Mouse (Mus musculus) thymus, adult 2 months (tissue): Measurements from ENCODE around the gene Bag1.

Experiments
- CTCF ChIP-seq: fragments of 200-500 bp; IDR thresholded peaks from 2 replicates; pipeline ENCODE4 v1.5.1; 2012; ENCODE audit warnings: mild to moderate bottlenecking, control low read depth, low read length, moderate library complexity, borderline replicate concordance; ENCODE audit not compliant: control insufficient read depth, poor library complexity, insufficient read depth; ENCODE audit errors: extremely low read depth
- POLR2A ChIP-seq: fragments of 200-500 bp; IDR thresholded peaks from 2 replicates; pipeline ENCODE4 v1.6.1; 2012; ENCODE audit warnings: mild to moderate bottlenecking, low read length, control low read depth, moderate library complexity; ENCODE audit not compliant: control insufficient read depth, poor library complexity, insufficient read depth; ENCODE audit errors: extremely low read depth

- TF ChIP-seq POLR2A: no peak
- no peak for TF ChIP-seq CTCF
Observed at GRCm38 (mm10) chr4:40891206-40891605, 56.9 kb downstream of the Bag1 start.
